Mouse (Mus musculus) embryonic facial prominence, embryonic 11.5 days (tissue): ENCODE data around the gene Vmn2r16. TPM values are rescaled to one million over a fixed set of nuclear protein-coding genes. Genes with fewer than 3 reads are reported as not detected.

Experiments used
- ATAC-seq: fragments of 200-750 bp; cut with Nextera tagmentation; replicated peaks from 2 replicates; pipeline ENCODE4 v1.8.0; 2017; ENCODE audit warnings: low read depth; ENCODE audit not compliant: insufficient number of reproducible peaks, low FRiP score, low TSS enrichment
- DNase-seq: peaks from one replicate; pipeline ENCODE4 v3.0.0-alpha.2; 2015; ENCODE audit warnings: low spot score
- H3K27ac ChIP-seq: fragments of 300-500 bp; sonication (generic); replicated peaks from 2 replicates; pipeline ENCODE4 v1.5.1; 2014; ENCODE audit warnings: mild to moderate bottlenecking, low read depth, low read length, control low read depth
- H3K27me3 ChIP-seq: fragments of 300-500 bp; sonication (generic); 2 replicates; pipeline ENCODE4 v1.6.1; 2014; ENCODE audit warnings: mild to moderate bottlenecking, low read length, moderate library complexity, mixed read lengths; ENCODE audit not compliant: control insufficient read depth, insufficient read depth
- H3K36me3 ChIP-seq: fragments of 300-500 bp; sonication (generic); replicated peaks from 2 replicates; pipeline ENCODE4 v1.6.1; 2014; ENCODE audit warnings: low read depth, mild to moderate bottlenecking, low read length, moderate library complexity, mixed read lengths; ENCODE audit not compliant: control insufficient read depth, insufficient read depth
- H3K4me1 ChIP-seq: fragments of 300-500 bp; sonication (generic); 2 replicates; pipeline ENCODE4 v1.6.1; 2014; ENCODE audit warnings: low read length, mixed read lengths; ENCODE audit not compliant: control insufficient read depth, insufficient read depth
- H3K4me2 ChIP-seq: fragments of 300-500 bp; sonication (generic); 2 replicates; pipeline ENCODE4 v1.6.1; 2014; ENCODE audit warnings: low read depth, mild to moderate bottlenecking, control low read depth, low read length, moderate library complexity
- H3K4me3 ChIP-seq: fragments of 300-500 bp; sonication (generic); 2 replicates; pipeline ENCODE4 v1.5.1; 2014; ENCODE audit warnings: low read depth, low read length, control low read depth
- H3K9ac ChIP-seq: fragments of 300-500 bp; sonication (generic); replicated peaks from 2 replicates; pipeline ENCODE4 v1.6.1; 2014; ENCODE audit warnings: mild to moderate bottlenecking, control low read depth, low read length
- H3K9me3 ChIP-seq: fragments of 300-500 bp; sonication (generic); replicated peaks from 2 replicates; pipeline ENCODE4 v1.6.1; 2016; ENCODE audit warnings: mild to moderate bottlenecking, low read length, inconsistent platforms, mixed read lengths; ENCODE audit not compliant: control insufficient read depth
- WGBS: fragments of 180-500 bp; shearing (Covaris S2); extraction: QIAGEN DNeasy Blood & Tissue Kit; methylation state at CpG from one replicate; pipeline ENCODE4 v1.1.7; 2014; 5-methylcytosine and 5-hydroxymethylcytosine counted together
- polyA plus RNA-seq: library from polyadenylated mRNA; unstranded; fragments of >200 nt; fragmentation: Nextera tagmentation; extraction: Ambion mirVana; gene quantifications from 2 replicates; pipeline ENCODE4 v1.2.1, GENCODE M21; 2014

Gene Vmn2r16
- polyA plus RNA-seq = not detected in 2 replicates

- WGBS = 68% methylated on average over 2 of the region's 2 CpGs
- Histone ChIP-seq H3K27ac (no peak within 1 kb of the TSS), H3K9ac (no peak within 1 kb of the TSS), H3K4me3 (no peak within 1 kb of the TSS), H3K27me3 (no peaks in the 10 kb centered on the region), H3K4me2 (no peak within 1 kb of the TSS), H3K4me1 (no peaks in the 10 kb centered on the region), H3K36me3 (no peaks in the 10 kb centered on the region), H3K9me3 (peaks cover 3% of the 10 kb centered on the region; the same call in 1 of the 2 replicates)
- no peak for ATAC-seq
- no peak for DNase-seq
Measured at GRCm38 (mm10) chr5:109329862-109330261, at the start of gene Vmn2r16. Gene Vmn2r16, plus strand, starts transcription at chr5:109330162.

GRCm38 (mm10) chr5:109294655-109295054, 35.3 kb upstream of the Vmn2r16 start:
- Histone ChIP-seq H3K4me1 (no peaks in the 10 kb centered on the region), H3K4me2 (no peak overlapping the region), H3K27me3 (no peaks in the 10 kb centered on the region), H3K36me3 (no peaks in the 10 kb centered on the region), H3K9ac (no peak overlapping the region), H3K27ac (no peak overlapping the region), H3K9me3 (no peaks in the 10 kb centered on the region), H3K4me3 (no peak overlapping the region)
- no peak for ATAC-seq
- no peak for DNase-seq
- WGBS = 93% methylated on average over 3 of the region's 3 CpGs

DNA sequence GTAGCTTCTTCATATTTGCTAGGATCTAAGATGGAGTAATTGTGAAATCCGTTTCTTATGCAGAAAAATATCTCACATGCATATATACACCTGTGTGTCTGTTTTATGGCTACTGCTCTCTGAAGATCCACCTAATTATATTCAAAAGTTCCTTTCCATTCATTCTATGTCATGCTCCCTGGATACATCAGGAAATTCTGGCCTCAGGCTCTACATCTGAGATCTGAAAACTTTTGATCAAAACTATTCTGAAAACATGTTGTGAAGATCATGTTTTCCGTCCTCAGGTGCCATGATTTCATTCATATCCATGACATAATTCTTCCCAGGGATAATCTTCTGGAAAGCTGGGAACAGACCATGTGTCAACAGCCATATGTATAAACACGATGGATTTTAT, 32.4 kb upstream of the Vmn2r16 start, which contains the start of gene Vmn2r15:
Vmn2r15 (minus strand) TSS at position 101 of the 400 bp plus-strand sequence.
- no peaks in the 10 kb centered on the region for H3K4me1 ChIP-seq
- H3K9me3 ChIP-seq = no peaks in the 10 kb centered on the region
- ATAC-seq = no peak
- H3K36me3 ChIP-seq = no peaks in the 10 kb centered on the region
- WGBS = 51% methylated on average over 3 of the region's 3 CpGs
- no peak within 1 kb of the TSS for H3K4me3 ChIP-seq
- H3K27ac ChIP-seq = no peak within 1 kb of the TSS
- H3K4me2 ChIP-seq = no peak within 1 kb of the TSS
- no peak for DNase-seq
- H3K9ac ChIP-seq = no peak within 1 kb of the TSS
- no peaks in the 10 kb centered on the region for H3K27me3 ChIP-seq

DNA sequence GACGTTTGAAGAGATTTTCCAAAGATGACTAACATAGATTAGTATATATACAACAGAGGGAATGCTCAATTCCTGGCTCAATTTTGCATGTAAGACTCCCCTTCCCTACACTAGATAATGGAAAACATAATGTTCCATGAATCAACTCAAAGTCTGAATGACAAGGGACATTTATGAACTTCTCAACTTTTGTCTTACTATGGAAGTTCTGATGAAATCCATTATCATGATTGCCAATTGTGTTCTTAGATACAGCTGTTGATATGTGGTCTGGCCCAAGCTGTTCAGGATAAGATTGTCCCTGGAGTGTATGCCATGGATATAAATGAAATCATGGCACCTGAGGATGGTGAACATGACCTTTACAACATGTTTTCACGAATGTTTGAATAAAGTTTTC, 89.4 kb downstream of the Vmn2r16 start, which contains the start of gene Vmn2r17:
Vmn2r17 (plus strand) TSS at position 301 of the 400 bp plus-strand sequence.
- ATAC-seq (no peak), DNase-seq (no peak)
- Histone ChIP-seq H3K27ac (no peak within 1 kb of the TSS), H3K4me2 (no peak within 1 kb of the TSS), H3K9ac (no peak within 1 kb of the TSS), H3K36me3 (no peaks in the 10 kb centered on the region), H3K4me1 (no peaks in the 10 kb centered on the region), H3K9me3 (no peaks in the 10 kb centered on the region), H3K27me3 (no peaks in the 10 kb centered on the region), H3K4me3 (no peak within 1 kb of the TSS)
- WGBS = 55% methylated on average over 2 of the region's 2 CpGs

Other genes starting within 250 kb of the Vmn2r16 start
- gene Vmn2r12, start 232.2 kb upstream of the Vmn2r16 start, polyA plus RNA-seq = not detected in 2 replicates
- not detected in 2 replicates for gene Vmn2r13, start 138.0 kb upstream of the Vmn2r16 start, polyA plus RNA-seq
- not detected in 2 replicates for gene Vmn2r14, start 105.5 kb upstream of the Vmn2r16 start, polyA plus RNA-seq
- gene Vmn2r15, start 32.5 kb upstream of the Vmn2r16 start, polyA plus RNA-seq = not detected in 2 replicates
- not detected in 2 replicates for gene Vmn2r17, start 89.5 kb downstream of the Vmn2r16 start, polyA plus RNA-seq
- 1.9 and 2.6 TPM in 2 replicates for gene Crlf2, start 228.8 kb downstream of the Vmn2r16 start, polyA plus RNA-seq